17 mouse cellular contexts compared by ENCODE assay signal in the genomic region with DNA sequence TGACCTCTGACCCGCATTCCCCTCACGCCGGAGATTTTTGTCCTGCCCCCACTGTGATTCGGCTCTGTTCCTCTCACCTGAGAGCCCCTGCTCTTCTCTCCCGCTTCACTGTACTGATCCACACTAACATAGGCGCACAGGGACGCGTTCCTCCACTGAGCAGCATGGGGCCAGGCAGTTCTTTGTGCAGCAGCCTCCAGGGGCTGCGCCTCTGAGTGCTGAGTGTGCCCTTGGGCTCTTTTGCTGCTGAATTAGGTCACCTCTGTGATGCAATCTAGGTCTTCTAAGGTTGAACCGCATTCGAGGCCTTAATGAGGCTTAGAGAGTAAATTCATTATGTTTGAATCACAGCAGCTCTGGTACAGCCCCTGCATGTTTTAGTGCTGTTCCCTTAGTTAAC. TPM values are rescaled to one million over a fixed set of nuclear protein-coding genes. Genes with fewer than 3 reads are reported as not detected.
DNase-seq lines count a peak whose midpoint lies in the region; ATAC-seq lines count a peak whose summit lies in the region.
"Had no signal": no experiment of that assay in that cellular context is flagged by ENCODE, and none has a peak within 500 bp of the region (broad histone marks: within the 10 kb centered on the region; RNA-seq: fewer than 3 reads in every experiment).

No protein-coding gene starts in this region.

- peaks cover 75% of the 10 kb centered on the region for H3K36me3 ChIP-seq in midbrain, embryonic 13.5 days
- peaks cover 41% of the 10 kb centered on the region for H3K36me3 ChIP-seq in midbrain, embryonic 16.5 days (ENCODE audit: control insufficient read depth, insufficient read depth, low read length)
- H3K36me3 ChIP-seq in forebrain, embryonic 10.5 days (replicated peaks): peaks cover 77% of the 10 kb centered on the region
- peaks cover 82% of the 10 kb centered on the region for H3K36me3 ChIP-seq in hindbrain, embryonic 13.5 days

- peak; percentile 62; the same call in 1 of the 2 replicates for ATAC-seq in midbrain, embryonic 13.5 days
- no peak for ATAC-seq in midbrain, embryonic 16.5 days
- ATAC-seq in hindbrain, embryonic 13.5 days (ENCODE audit: low FRiP score): no peak

- H3K4me1 ChIP-seq in midbrain, embryonic 13.5 days (replicated peaks): no peaks in the 10 kb centered on the region
- no peaks in the 10 kb centered on the region for H3K4me1 ChIP-seq in midbrain, embryonic 16.5 days (ENCODE audit: control insufficient read depth, insufficient read depth, low read length)
- peaks cover 4% of the 10 kb centered on the region for H3K4me1 ChIP-seq in forebrain, embryonic 10.5 days
- no peaks in the 10 kb centered on the region for H3K4me1 ChIP-seq in hindbrain, embryonic 13.5 days (replicated peaks)
- H3K4me1 ChIP-seq: embryonic facial prominence, embryonic 13.5 days; heart, embryonic 12.5 days had no signal

- no peak overlapping the region for H3K4me2 ChIP-seq in midbrain, embryonic 13.5 days (replicated peaks)
- no peak overlapping the region for H3K4me2 ChIP-seq in midbrain, embryonic 16.5 days (ENCODE audit: low read length)
- H3K4me2 ChIP-seq in hindbrain, embryonic 13.5 days: no peak overlapping the region
- H3K4me2 ChIP-seq: embryonic facial prominence, embryonic 13.5 days; heart, embryonic 12.5 days; limb, embryonic 12.5 days had no signal

- H3K4me3 ChIP-seq in midbrain, embryonic 13.5 days (replicated peaks): no peak overlapping the region
- H3K4me3 ChIP-seq in midbrain, embryonic 16.5 days (ENCODE audit: low read depth, low read length): no peak overlapping the region
- H3K4me3 ChIP-seq in forebrain, embryonic 10.5 days: no peak overlapping the region
- no peak overlapping the region for H3K4me3 ChIP-seq in hindbrain, embryonic 13.5 days
- H3K4me3 ChIP-seq: embryonic facial prominence, embryonic 13.5 days; heart, embryonic 12.5 days; limb, embryonic 12.5 days; myocyte had no signal

- DNase-seq in adrenal gland, adult 2 months: peak; percentile 71
- no peak for DNase-seq in adrenal gland, postnatal 4 days (ENCODE audit: low spot score in 2 of 2)
- no peak for DNase-seq in forebrain, embryonic 10.5 days (ENCODE audit: extremely low spot score, low spot score)
- peak; percentile 61 for DNase-seq in retina, postnatal 1 day
- no peak for DNase-seq in MN1 (ENCODE audit: low spot score)
- DNase-seq: cerebellum, adult 9-11 months; heart, postnatal 36 days; kidney, adult 8-10 months; kidney, postnatal 4 days; layer of hippocampus, postnatal 36 days had no signal

- H3K27ac ChIP-seq in midbrain, embryonic 13.5 days: no peak overlapping the region
- H3K27ac ChIP-seq in midbrain, embryonic 16.5 days (ENCODE audit: low read length): no peak overlapping the region
- peak overlapping the region; percentile 30; the same call in 1 of the 2 replicates for H3K27ac ChIP-seq in forebrain, embryonic 10.5 days
- no peak overlapping the region for H3K27ac ChIP-seq in hindbrain, embryonic 13.5 days
- H3K27ac ChIP-seq: embryonic facial prominence, embryonic 13.5 days; limb, embryonic 12.5 days had no signal

- 74% methylated on average over 11 of the region's 11 CpGs for WGBS in midbrain, embryonic 13.5 days
- whole genome bisulfite sequencing in midbrain, embryonic 16.5 days: 70% methylated on average over 11 of the region's 11 CpGs
- WGBS in forebrain, embryonic 10.5 days: 70% methylated on average over 11 of the region's 11 CpGs
- 82% methylated on average over 11 of the region's 11 CpGs for WGBS in hindbrain, embryonic 13.5 days

- no peak overlapping the region for H3K9ac ChIP-seq in midbrain, embryonic 13.5 days (replicated peaks)
- no peak overlapping the region for H3K9ac ChIP-seq in midbrain, embryonic 16.5 days (ENCODE audit: low read depth, low read length)
- no peak overlapping the region for H3K9ac ChIP-seq in hindbrain, embryonic 13.5 days
- H3K9ac ChIP-seq: embryonic facial prominence, embryonic 13.5 days; heart, embryonic 12.5 days; limb, embryonic 12.5 days had no signal

- H3K9me3 ChIP-seq in midbrain, embryonic 13.5 days: no peaks in the 10 kb centered on the region
- no peaks in the 10 kb centered on the region for H3K9me3 ChIP-seq in midbrain, embryonic 16.5 days (replicated peaks; ENCODE audit: control insufficient read depth, low read length, poor library complexity, severe bottlenecking)
- H3K9me3 ChIP-seq in forebrain, embryonic 10.5 days: no peaks in the 10 kb centered on the region
- no peaks in the 10 kb centered on the region for H3K9me3 ChIP-seq in hindbrain, embryonic 13.5 days
- H3K9me3 ChIP-seq: embryonic facial prominence, embryonic 13.5 days; heart, embryonic 12.5 days; limb, embryonic 12.5 days had no signal

- H3K27me3 ChIP-seq in midbrain, embryonic 13.5 days: no peaks in the 10 kb centered on the region
- no peaks in the 10 kb centered on the region for H3K27me3 ChIP-seq in midbrain, embryonic 16.5 days (ENCODE audit: control insufficient read depth, insufficient read depth, low read depth, low read length)
- H3K27me3 ChIP-seq in forebrain, embryonic 10.5 days (ENCODE audit: poor library complexity, severe bottlenecking): no peaks in the 10 kb centered on the region
- H3K27me3 ChIP-seq in hindbrain, embryonic 13.5 days: no peaks in the 10 kb centered on the region
- H3K27me3 ChIP-seq: embryonic facial prominence, embryonic 13.5 days; heart, embryonic 12.5 days; limb, embryonic 12.5 days had no signal

RNA-seq across cellular contexts. Expression of gene Map9, which starts 24.5 kb away (rescaled TPM):
- 1 to 10 TPM; 4.5 to 6.7 TPM for total RNA-seq in adrenal gland, adult 2 months (2021)
- 0.42 and 0.47 TPM in 2 replicates for polyA plus RNA-seq in adrenal gland, adult 2 months (2012; rRNA removed)
- 1 to 10 TPM; 8.6 to 9.5 TPM for total RNA-seq in adrenal gland, postnatal 4 days (2021)
- 50.8 and 57.6 TPM in 2 replicates for polyA plus RNA-seq in midbrain, embryonic 13.5 days (2015; fragmentation: Nextera tagmentation; extraction: Ambion mirVana)
- 146 and 148 TPM in 2 replicates for polyA plus RNA-seq in midbrain, embryonic 16.5 days (2015; fragmentation: Nextera tagmentation; extraction: Ambion mirVana)
- 7.8 and 7.9 TPM in 2 replicates for polyA plus RNA-seq in forebrain, embryonic 10.5 days (2016; fragmentation: Nextera tagmentation; extraction: Ambion mirVana)
- 46.1 and 47.1 TPM in 2 replicates for polyA plus RNA-seq in hindbrain, embryonic 13.5 days (2015; fragmentation: Nextera tagmentation; extraction: Ambion mirVana)

Comparison
In these comparisons a context has a peak if more than half of its experiments do, and no peak if none do; other contexts are left out.
1. DNase-seq: peak in adrenal gland, adult 2 months (single experiment) and retina, postnatal 1 day (single experiment); none in adrenal gland, postnatal 4 days (0 of 2), forebrain, embryonic 10.5 days (single experiment) and MN1 (single experiment).